Mouse (Mus musculus) embryonic facial prominence, embryonic 14.5 days (tissue): ENCODE measurements around the gene Map4k4. TPM values are rescaled to one million over a fixed set of nuclear protein-coding genes. Genes with fewer than 3 reads are reported as not detected.

Experiments
- ATAC-seq: fragments of 200-750 bp; cut with Nextera tagmentation; 2 replicates; pipeline ENCODE4 v1.8.0; 2017; ENCODE audit warnings: low read depth, moderate number of reproducible peaks, moderate TSS enrichment
- DNase-seq: peaks from one replicate; pipeline ENCODE4 v3.0.0-alpha.2; 2015; ENCODE audit warnings: low spot score
- H3K27ac ChIP-seq: fragments of 300-500 bp; sonication (generic); replicated peaks from 2 replicates; pipeline ENCODE4 v1.5.1; 2014; ENCODE audit warnings: low read depth, mild to moderate bottlenecking, low read length, moderate library complexity
- H3K27me3 ChIP-seq: fragments of 300-500 bp; sonication (generic); replicated peaks from 2 replicates; pipeline ENCODE4 v1.6.1; 2014; ENCODE audit warnings: low read length; ENCODE audit not compliant: control insufficient read depth, insufficient read depth
- H3K36me3 ChIP-seq: fragments of 300-500 bp; sonication (generic); 2 replicates; pipeline ENCODE4 v1.6.1; 2014; ENCODE audit warnings: low read length, mixed read lengths; ENCODE audit not compliant: control insufficient read depth, insufficient read depth
- H3K4me1 ChIP-seq: fragments of 300-500 bp; sonication (generic); 2 replicates; pipeline ENCODE4 v1.6.1; 2014; ENCODE audit warnings: antibody characterized with exemption, low read length; ENCODE audit not compliant: control insufficient read depth, insufficient read depth
- H3K4me2 ChIP-seq: fragments of 300-500 bp; sonication (generic); 2 replicates; pipeline ENCODE4 v1.6.1; 2014; ENCODE audit warnings: low read depth, mild to moderate bottlenecking, low read length, moderate library complexity, mixed read lengths
- H3K4me3 ChIP-seq: fragments of 300-500 bp; sonication (generic); 2 replicates; pipeline ENCODE4 v1.5.1; 2014; ENCODE audit warnings: low read depth, mild to moderate bottlenecking, low read length
- H3K9ac ChIP-seq: fragments of 300-500 bp; sonication (generic); 2 replicates; pipeline ENCODE4 v1.6.1; 2014; ENCODE audit warnings: low read depth, mild to moderate bottlenecking, low read length, moderate library complexity, mixed read lengths
- H3K9me3 ChIP-seq: fragments of 300-500 bp; sonication (generic); 2 replicates; pipeline ENCODE4 v1.6.1; 2016; ENCODE audit warnings: low read length; ENCODE audit not compliant: control insufficient read depth
- WGBS: fragments of 180-500 bp; shearing (Covaris S2); extraction: QIAGEN DNeasy Blood & Tissue Kit; methylation state at CpG from one replicate; pipeline ENCODE4 v1.1.7; 2014; 5-methylcytosine and 5-hydroxymethylcytosine counted together
- polyA plus RNA-seq: library from polyadenylated mRNA; unstranded; fragments of >200 nt; fragmentation: Nextera tagmentation; extraction: Ambion mirVana; gene quantifications from 2 replicates; pipeline ENCODE4 v1.2.1, GENCODE M21; 2014

Gene Map4k4
- polyA plus RNA-seq, 1 experiment from 2014 or later, result 27.8 TPM

- no peaks in the 10 kb centered on the region for H3K36me3 ChIP-seq
- WGBS, result 78% methylated on average over 4 of the region's 4 CpGs
- H3K4me3 ChIP-seq, result no peak overlapping the region
- H3K4me1 ChIP-seq, result no peaks in the 10 kb centered on the region
- no peak overlapping the region for H3K9ac ChIP-seq
- no peak for DNase-seq
- H3K27ac ChIP-seq, result no peak overlapping the region
- no peaks in the 10 kb centered on the region for H3K9me3 ChIP-seq
- no peak overlapping the region for H3K4me2 ChIP-seq
- no peaks in the 10 kb centered on the region for H3K27me3 ChIP-seq
- no peak for ATAC-seq
These were observed 162.7 kb downstream of the Map4k4 start for GRCm38 (mm10) chr1:40063409-40063808.

DNA sequence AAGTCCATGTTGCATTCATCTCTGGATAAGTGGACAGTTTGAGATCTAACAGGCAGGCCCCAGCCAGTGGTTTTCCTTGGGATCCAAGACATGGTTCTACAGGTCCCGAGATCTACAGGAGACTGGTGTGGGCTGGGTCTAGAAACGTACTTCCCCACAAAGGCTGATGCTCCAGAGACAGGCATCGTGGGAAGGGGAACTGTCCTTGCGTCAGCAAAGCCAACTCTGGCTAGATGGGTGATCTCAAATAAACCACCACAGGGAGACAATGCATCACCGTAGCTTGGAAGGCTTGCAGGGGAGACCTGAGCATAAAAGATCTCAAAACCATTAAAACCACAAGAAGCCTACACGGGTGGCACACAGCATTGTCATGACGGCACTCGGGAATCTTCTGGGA lies 163.8 kb downstream of the Map4k4 start:
- no peak overlapping the region for H3K27ac ChIP-seq
- 83% methylated on average over 8 of the region's 8 CpGs for WGBS
- no peak overlapping the region for H3K4me3 ChIP-seq
- no peak for DNase-seq
- no peaks in the 10 kb centered on the region for H3K9me3 ChIP-seq
- no peak for ATAC-seq
- no peak overlapping the region for H3K9ac ChIP-seq
- no peaks in the 10 kb centered on the region for H3K4me1 ChIP-seq
- H3K36me3 ChIP-seq, result no peaks in the 10 kb centered on the region
- H3K4me2 ChIP-seq, result no peak overlapping the region
- H3K27me3 ChIP-seq, result no peaks in the 10 kb centered on the region

DNA sequence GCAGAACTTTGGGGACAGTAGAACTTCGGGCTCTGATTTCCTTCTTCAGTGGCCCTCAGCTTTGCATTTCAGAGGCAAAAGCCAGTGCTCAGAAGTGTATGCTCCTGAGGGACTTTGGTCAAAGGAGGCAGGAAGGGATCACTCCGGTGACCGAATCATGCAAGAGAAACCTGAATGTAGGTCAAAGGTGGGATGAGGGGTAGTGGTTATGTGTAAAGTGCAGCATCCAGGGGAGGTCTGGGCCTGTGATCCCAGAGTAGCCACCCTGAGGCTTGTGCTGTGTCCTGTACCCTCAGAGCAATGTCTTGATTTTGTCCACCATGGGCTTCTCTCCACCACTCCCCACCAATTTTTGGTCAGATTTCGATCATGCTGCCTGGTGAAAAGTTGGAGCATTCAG lies 171.8 kb downstream of the Map4k4 start:
- Histone ChIP-seq H3K4me1 (no peaks in the 10 kb centered on the region), H3K9me3 (no peaks in the 10 kb centered on the region), H3K4me2 (no peak overlapping the region), H3K27me3 (no peaks in the 10 kb centered on the region), H3K4me3 (no peak overlapping the region), H3K27ac (no peak overlapping the region), H3K36me3 (no peaks in the 10 kb centered on the region), H3K9ac (no peak overlapping the region)
- DNase-seq (no peak), ATAC-seq (no peak)
- WGBS, result 75% methylated on average over 4 of the region's 4 CpGs

GRCm38 (mm10) chr1:40073779-40074178 lies 173.1 kb downstream of the Map4k4 start, which contains the start of gene Il1r2:
Gene Il1r2 (plus strand): TSS chr1:40074079.
- WGBS, result 87% methylated on average over 5 of the region's 5 CpGs
- Histone ChIP-seq H3K4me3 (no peak within 1 kb of the TSS), H3K9ac (no peak within 1 kb of the TSS), H3K36me3 (no peaks in the 10 kb centered on the region), H3K27ac (no peak within 1 kb of the TSS), H3K4me2 (no peak within 1 kb of the TSS), H3K9me3 (no peaks in the 10 kb centered on the region), H3K4me1 (no peaks in the 10 kb centered on the region), H3K27me3 (no peaks in the 10 kb centered on the region)
- no peak for ATAC-seq
- DNase-seq, result no peak

Other genes starting within 250 kb of the Map4k4 start
- 0.24 and 0.29 TPM in 2 replicates for gene Creg2, start 249.4 kb upstream of the Map4k4 start, polyA plus RNA-seq
- 2.0 and 2.3 TPM in 2 replicates for gene Rfx8, start 179.9 kb upstream of the Map4k4 start, polyA plus RNA-seq
- 0.61 TPM in 1 of 2 replicates, not detected in the other for gene Gm3646, start 95.6 kb upstream of the Map4k4 start, polyA plus RNA-seq
- gene Il1r2, start 173.2 kb downstream of the Map4k4 start, polyA plus RNA-seq, result 0.54 and 0.81 TPM in 2 replicates